Mouse (Mus musculus) erythroblast, embryonic 14.5 days (primary cell): ENCODE data around the gene Rab20.

Experiments
- GATA1 ChIP-seq: IDR thresholded peaks from 2 replicates; pipeline ENCODE4 v1.6.1; 2012; ENCODE audit warnings: low read length, inconsistent platforms, mixed read lengths
- TAL1 ChIP-seq: IDR thresholded peaks from 3 replicates; pipeline ENCODE4 v1.6.1; 2012; ENCODE audit warnings: low read length, inconsistent platforms, mixed read lengths

- TF ChIP-seq GATA1, result no peak
- TF ChIP-seq TAL1, result no peak
Measured at GRCm38 (mm10) chr8:11498281-11498680, 19.8 kb upstream of the Rab20 start.
